Mouse (Mus musculus) frontal cortex, postnatal 36 days (tissue): ENCODE results near the gene Pnmal1.
"Not testable (repeated sequence)": the region's sequence is repeated elsewhere in the genome, so short reads cannot be mapped to it uniquely, and the experiment has no call there.

Source experiments
- DNase-seq, 2 experiments: peaks; one replicate each; pipeline ENCODE4 v3.0.0; 2022; ENCODE audit warnings: low spot score in 2 of 2

Pnmal1 gene

GRCm38 (mm10) chr7:16950861-16951635, 8.4 kb upstream of the Pnmal1 start:
- DNase-seq: peak; percentile 78 to 84

GRCm38 (mm10) chr7:16953776-16954175, 5.7 kb upstream of the Pnmal1 start:
- not testable (repeated sequence) for DNase-seq

- DNase-seq: no peak
Observed at GRCm38 (mm10) chr7:16955712-16956111, 3.8 kb upstream of the Pnmal1 start.

GRCm38 (mm10) chr7:16956410-16957265, 2.8 kb upstream of the Pnmal1 start:
- peak; percentile 64 to 82 for DNase-seq

- DNase-seq: no peak
Observed at GRCm38 (mm10) chr7:16961678-16962077, 2.2 kb downstream of the Pnmal1 start.

GRCm38 (mm10) chr7:16968414-16968813, 8.9 kb downstream of the Pnmal1 start:
- no peak for DNase-seq

- no peak for DNase-seq
Observed at GRCm38 (mm10) chr7:16971160-16971559, 11.7 kb downstream of the Pnmal1 start.

- DNase-seq: no peak
Observed at GRCm38 (mm10) chr7:16974018-16974417, 14.5 kb downstream of the Pnmal1 start.

GRCm38 (mm10) chr7:16976298-16976697, 16.8 kb downstream of the Pnmal1 start:
- no peak for DNase-seq

- no peak for DNase-seq
Observed at GRCm38 (mm10) chr7:16978173-16978572, 18.7 kb downstream of the Pnmal1 start.

GRCm38 (mm10) chr7:16978593-16978992, 19.1 kb downstream of the Pnmal1 start:
- DNase-seq: no peak

GRCm38 (mm10) chr7:16980348-16980747, 20.9 kb downstream of the Pnmal1 start:
- DNase-seq: peak; percentile 29 to 49

- peak; percentile 87 to 91 for DNase-seq
Observed at GRCm38 (mm10) chr7:16982859-16983568, 23.5 kb downstream of the Pnmal1 start, which contains the start of gene Gm42372. Gene Gm42372 (plus strand): TSS chr7:16983086.

- no peak for DNase-seq
Observed at GRCm38 (mm10) chr7:16987541-16988149, 28.2 kb downstream of the Pnmal1 start.

GRCm38 (mm10) chr7:16988405-16988804, 28.9 kb downstream of the Pnmal1 start:
- no peak for DNase-seq

- no peak for DNase-seq
Observed at GRCm38 (mm10) chr7:16990006-16990744, 30.7 kb downstream of the Pnmal1 start.

- no peak for DNase-seq
Observed at GRCm38 (mm10) chr7:16991681-16992450, 32.4 kb downstream of the Pnmal1 start.

- no peak for DNase-seq
Observed at GRCm38 (mm10) chr7:16992451-16992807, 33.0 kb downstream of the Pnmal1 start, which contains the start of gene Ccdc8. Gene Ccdc8 (plus strand): TSS chr7:16992708.

GRCm38 (mm10) chr7:16993651-16994399, 34.3 kb downstream of the Pnmal1 start:
- no peak for DNase-seq
